Mouse (Mus musculus): ENCODE results near the gene Uqcr10. TPM values are rescaled to one million over a fixed set of nuclear protein-coding genes. Genes with fewer than 3 reads are reported as not detected.
A peak's percentile ranks its signal among the peaks of the same experiment; 100 is the strongest.
"Not testable (repeated sequence)": the region's sequence is repeated elsewhere in the genome, so short reads cannot be mapped to it uniquely, and the experiment has no call there.

Uqcr10 gene
- total RNA-seq, 2 experiments from 2014 or later: 480 to 497 TPM

DNA sequence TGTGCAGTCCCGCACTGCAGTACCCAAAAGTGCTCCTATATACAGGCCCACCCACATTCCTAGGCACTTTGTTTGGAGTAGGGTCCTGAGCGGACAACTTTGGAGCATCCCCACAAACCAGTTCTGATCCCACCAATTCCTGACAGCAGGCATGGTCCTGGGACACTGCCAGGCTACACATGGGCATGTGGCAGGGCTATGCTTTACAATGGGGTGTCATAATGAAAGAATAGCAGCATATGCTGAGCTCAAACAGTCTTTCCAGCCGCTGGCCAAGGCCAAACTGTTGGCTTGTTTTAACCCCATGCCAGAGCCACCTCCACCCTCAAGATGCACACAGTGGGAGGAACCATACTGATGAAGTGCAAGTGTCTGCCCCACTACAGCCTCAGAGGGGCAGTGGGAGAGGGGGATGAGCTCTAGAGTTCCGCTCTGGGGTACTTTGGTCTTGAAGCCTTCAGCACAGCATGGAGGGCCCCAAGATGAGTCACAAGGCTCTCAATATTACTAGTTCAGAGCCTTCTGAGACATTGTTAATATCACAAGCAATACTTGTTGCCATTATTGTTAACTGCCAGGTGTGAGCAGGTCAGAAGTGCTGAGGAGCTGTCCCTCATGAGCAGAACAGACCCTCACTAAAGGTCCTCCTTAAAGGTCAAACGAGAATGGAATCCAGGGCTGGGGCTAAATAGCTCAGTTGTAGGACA lies 12.5 kb upstream of the Uqcr10 start:
- DNase-seq (ENCODE audit: low spot score in 2 of 2): no peak

DNA sequence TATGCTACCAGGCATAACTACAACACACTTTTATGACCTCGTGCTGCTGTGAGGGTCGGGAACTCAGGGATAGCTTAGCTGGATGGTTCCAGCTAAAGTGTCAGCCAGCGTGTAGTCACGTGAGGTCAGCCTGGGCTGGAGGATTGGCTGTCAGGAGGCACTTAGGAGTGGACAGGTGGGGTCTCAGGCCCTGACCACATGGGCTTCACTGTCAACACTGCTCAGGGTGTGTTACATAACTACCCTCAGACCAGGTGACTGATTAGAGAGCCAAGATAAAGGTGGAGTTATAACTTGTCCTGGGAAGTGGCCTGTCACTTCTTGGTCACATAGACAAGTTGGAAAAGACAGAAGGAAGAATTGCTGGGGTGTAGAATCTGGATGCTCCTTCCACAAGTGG lies 11.5 kb upstream of the Uqcr10 start:
- no peak for DNase-seq (ENCODE audit: low spot score in 2 of 2)

DNA sequence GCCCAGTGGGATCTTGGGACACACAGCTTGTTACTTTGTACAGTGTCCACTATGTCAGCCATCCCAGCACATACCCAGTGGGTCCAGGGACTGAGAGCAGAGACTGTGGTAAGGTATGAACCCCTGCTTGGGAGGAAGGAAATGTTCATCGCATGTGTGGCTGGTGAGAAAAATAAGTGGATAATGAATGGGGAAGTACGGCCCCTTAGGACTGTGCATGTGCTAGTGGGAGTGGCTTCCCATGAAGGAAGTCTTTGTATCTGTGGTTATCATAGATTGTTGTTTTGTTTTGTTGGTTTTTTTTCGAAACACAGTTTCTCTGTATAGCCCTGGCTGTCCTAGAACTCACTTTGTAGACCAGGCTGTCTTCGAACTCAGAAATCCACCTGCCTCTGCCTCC lies 10.6 kb upstream of the Uqcr10 start:
- DNase-seq (ENCODE audit: low spot score in 2 of 2): no peak

DNA sequence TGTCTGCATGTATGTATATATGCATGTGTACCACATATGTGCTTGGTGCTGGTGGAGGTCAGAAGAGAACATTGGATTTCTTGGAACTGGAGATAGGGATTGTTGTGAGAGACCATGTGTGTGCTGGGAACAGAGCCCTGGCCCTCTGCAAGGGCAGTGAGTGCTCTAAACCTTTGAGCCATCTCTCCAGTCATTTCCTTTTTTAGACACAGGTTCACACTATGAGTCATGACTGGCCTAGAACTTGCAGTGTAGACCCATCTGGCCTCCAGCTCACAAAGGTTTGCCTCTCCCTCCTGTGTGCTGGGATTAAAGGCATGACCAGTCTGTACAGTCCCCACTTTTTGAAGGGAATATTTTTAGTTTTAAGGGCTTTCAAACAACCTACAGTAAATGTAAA lies 8.7 kb upstream of the Uqcr10 start:
- DNase-seq (ENCODE audit: low spot score in 2 of 2): no peak

DNA sequence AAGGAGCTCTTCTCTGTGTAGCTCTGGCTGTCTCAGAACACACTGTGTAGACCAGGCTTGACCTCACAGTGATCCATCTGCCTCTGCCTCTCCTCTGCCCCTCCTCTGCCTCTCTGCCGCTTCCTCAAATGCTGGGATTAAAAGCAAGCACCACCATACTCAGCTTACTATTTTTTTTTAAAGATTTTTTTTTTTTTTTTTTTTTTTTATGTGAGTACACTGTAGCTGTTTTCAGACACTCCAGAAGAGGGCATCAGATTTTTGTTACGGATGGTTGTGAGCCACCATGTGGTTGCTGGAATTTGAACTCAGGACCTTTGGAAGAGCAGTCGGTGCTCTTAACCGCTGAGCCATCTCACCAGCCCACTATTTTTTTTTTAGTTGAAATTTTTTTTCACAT lies 6.0 kb upstream of the Uqcr10 start:
- not testable (repeated sequence) for DNase-seq (ENCODE audit: low spot score in 2 of 2)

DNA sequence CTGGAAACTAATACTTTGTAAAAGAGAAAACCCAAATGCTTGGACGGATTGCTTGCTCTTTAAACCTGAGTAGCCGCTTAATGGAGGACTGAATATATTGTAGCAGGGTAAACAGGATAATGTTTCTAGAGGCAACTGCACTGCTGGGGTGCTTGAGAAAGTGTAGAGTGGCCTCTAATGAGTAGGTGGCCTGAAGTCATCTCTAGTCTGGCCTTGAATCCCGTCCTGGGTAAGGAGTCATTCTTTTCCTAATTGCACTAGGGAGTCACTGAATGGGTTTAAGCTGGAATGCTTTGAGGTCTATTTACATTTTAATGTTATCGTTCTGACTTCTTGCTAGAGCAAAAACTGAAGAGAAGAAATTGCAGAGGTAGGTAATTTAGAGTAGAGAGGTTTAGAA lies 1.0 kb upstream of the Uqcr10 start:
- DNase-seq (ENCODE audit: low spot score in 2 of 2): no peak

DNA sequence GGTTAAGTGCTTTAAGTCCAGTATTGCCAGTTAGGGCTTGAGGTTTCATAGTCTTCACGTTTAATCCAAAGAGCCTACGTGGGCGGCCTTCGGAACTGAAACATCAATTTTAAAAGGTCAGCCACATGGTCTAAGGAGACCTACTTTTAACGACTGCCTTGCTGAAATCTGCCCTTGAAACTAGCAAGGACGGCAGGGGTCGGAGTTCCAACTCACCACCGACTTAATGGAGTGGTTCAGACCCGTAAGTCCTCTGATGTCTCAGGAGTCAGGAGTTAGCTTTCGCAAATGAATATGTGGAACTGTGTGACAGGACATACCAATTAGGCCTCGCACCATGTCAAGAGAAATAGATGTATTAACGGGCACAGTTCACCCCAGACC lies 462 bp downstream of the Uqcr10 start:
- DNase-seq (ENCODE audit: low spot score in 2 of 2): no peak

DNA sequence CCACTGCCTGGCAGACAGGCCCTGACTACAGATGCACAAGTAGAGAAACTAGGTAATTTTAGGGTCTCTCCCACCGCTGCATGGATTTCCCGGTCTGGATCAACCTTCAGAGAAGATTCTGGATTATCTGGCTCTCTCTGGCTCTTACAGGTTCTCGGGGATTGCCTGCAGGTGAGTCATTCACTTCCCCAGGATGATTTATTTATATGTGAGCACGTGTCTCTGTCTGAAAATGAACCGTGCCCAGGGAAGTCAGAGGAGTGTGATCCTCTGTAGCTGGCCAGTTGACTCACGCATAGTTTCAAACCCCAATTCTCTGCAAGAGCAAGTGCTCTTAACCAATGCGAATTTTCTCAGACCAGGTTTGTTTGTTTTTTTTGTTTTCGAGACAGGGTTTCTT lies 3.4 kb downstream of the Uqcr10 start:
- no peak for DNase-seq (ENCODE audit: low spot score in 2 of 2)

DNA sequence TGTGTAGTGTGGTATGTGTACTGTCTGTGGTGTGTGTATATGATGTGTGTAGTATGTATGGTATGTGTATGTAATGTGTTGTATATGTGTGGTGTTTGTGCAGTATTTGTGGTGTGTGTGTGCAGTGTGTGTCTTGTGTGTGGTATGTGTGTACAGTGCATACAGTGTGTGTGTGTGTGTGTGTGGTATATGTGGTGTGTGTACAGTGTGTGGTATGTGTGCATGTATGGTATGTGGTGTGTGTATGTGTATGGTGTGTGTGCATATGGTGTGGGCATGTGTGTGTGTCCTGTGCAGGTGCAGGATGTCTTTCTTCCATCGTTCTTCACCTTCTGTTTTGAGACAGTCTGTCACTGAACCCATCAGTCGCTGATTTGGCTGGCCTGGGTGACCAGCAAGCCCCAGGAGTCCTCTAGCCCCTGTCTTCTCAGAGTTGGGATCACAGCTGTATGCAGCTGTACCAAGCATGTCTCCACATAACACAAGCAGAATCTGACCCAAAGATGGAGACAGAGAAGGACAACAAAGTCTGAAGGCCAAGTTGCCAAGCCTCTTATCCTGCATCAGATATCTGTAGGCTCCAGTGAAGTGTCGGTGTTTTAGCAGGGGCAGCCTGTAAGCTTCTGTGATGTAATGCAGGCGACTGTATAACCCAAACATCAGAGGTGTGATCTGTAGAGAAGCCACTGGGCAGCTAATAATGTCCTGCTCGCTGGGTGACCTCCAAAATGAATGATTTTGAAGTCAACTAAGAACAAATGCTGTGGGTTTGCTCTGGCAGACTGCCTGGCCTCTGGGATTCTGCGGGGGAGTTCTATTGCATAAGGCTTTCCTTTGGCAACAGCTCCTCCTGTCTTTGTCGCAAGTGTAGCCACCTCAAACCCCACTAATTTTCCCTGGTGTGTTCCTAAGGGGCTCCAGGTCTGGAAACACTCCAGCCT lies 6.8 kb downstream of the Uqcr10 start:
- DNase-seq (ENCODE audit: low spot score in 2 of 2): peak; percentile 68 to 71

DNA sequence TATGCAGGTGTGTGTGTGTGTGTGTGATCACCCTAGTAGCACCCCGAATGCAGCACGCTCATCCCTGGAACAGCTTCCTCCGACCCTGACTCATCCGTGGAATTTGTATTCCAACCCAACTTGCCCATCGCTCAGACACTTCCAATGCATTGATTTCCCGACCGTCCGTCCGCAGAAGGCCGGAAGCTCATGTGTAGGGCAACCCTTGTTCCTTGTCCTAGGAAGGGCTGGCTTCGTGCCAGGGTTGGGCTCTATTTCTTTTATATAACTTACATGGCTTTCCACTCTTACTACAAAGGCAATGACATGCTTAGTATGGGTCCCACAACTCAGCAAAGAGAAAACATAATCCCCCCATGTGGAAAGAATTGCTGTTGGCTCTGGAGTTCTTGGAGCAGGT lies 12.0 kb downstream of the Uqcr10 start:
- DNase-seq (ENCODE audit: low spot score in 2 of 2): no peak

DNA sequence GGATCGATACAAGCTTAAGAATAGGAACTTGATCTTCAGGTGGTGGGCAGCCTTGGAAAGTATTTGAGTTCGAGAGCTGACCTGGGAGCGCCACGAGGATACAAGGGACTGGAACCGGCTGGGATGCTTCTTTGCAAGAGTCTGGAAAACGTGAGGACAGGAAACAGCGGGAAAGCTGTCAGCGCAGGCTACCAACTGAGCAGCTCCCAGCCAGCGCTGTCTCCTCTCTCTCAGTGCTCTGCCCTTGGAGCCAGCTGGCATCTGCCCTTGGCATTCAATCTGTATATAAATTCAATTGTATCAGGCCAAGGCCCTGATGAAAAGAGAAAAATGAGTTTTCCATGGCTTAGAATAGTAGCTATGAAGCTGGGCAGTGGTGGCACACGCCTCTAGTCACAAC lies 12.9 kb downstream of the Uqcr10 start:
- DNase-seq (ENCODE audit: low spot score in 2 of 2): peak; percentile 65 to 77

DNA sequence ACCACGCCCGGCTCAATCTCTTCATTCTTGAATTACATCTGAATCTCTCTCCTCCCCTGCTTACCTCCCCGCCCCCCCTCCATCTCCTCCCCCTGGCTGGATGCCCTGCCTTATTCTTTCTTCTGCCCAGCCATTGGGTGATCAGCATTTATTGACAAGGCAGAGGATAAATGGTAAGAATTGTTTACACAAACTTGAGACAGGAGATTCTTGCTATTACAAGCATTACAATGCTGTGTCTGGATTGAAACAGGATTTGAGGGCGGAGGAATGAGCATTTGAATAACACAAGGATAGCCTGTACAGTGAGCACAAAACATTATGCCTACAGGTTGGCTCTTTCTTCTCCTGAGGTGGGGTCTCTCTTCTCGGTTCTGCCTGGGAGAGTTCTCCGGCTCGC lies 13.8 kb downstream of the Uqcr10 start:
- no peak for DNase-seq (ENCODE audit: low spot score in 2 of 2)

DNA sequence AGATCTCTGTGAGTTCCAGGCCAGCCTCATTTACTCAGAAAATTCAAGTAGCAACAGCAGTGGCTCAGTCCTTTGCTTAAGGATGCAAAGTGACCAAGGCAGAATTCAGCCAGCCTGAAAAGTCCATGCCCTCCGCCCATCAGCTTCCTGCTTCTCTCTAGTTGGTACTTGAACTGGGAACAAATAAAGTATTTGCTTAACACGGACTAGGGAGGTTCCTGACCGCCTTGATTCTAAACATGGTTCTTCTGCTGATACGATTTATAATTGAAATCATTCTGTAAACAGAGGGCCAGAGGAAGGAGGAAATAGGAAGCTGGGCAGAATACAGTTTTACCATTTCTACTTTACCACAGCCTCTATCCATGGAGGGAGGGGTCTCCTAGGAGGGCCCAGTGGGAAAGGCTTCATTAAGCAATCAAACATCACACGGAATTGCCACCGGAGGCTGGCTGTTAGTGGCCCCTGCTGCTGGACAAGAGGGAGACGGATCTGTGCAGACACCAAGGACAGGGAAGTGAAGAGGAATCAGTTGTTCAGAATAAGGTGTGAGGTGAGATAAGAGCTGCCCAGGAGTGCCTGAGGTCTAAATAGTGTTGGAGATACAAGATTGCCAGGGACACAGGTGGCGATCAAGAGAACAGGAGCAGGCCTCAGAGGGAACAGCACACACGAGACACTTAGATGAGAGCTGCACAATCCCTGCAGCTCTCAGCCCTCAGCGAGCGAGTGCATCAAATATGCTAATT lies 15.3 kb downstream of the Uqcr10 start:
- DNase-seq (ENCODE audit: low spot score in 2 of 2): no peak

DNA sequence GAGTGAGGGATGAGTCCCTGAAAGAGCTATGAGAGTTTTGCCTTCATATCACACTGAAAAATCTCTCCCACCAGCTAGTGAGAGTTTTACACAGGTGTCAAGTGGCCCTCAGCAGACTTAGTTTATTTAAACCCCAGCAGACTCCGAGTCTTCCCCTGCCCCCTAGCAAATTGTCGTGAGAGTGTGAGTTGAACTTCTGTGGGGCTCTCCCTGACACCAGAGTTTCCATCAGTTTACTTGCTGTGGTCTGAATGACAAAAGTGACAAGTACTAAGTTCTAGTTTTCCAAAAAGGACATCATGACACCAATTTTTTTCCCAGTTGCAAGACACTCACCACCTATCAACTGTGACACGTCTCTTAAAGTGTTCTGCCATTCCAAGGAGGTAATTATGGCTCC lies 16.3 kb downstream of the Uqcr10 start:
- no peak for DNase-seq (ENCODE audit: low spot score in 2 of 2)

DNA sequence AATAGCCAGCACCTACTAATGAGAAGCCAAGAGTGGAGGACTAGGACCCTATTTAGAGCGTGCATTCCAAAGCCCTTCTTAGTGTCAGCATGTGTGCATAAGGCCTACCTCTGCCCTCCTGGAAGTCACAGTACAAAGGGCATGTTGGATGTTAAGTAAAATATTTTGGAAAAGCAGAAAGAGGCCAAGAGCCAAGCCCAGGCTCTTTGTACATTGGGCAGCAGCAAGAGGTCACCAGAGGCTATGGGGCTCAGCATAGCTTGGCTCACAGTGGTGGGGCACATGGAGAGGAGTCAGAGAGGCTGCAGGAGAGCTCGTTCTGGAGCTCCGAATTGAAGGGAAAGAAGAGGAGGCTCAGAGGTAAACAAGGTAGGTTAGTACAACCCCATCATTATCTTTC lies 17.1 kb downstream of the Uqcr10 start:
- no peak for DNase-seq (ENCODE audit: low spot score in 2 of 2)

DNA sequence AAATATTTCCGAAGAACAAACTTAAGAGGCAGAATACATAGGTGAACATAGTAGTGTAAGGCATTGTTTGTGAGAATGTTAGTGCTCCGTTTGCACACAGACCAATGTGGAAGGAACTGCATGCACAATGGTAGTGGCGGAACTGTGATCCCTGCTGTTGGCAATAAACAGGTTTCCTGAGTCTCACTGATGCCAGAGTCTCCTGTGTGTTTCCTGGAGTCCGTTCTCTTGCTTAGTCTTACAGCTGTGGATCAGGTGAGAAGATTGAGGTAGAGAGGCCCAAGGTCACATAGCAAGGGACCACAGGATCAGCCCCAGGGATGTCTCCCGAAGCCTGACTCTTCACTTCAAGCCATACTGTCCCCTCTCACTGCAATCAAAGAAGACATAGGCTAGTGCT lies 18.6 kb downstream of the Uqcr10 start:
- no peak for DNase-seq (ENCODE audit: low spot score in 2 of 2)

DNA sequence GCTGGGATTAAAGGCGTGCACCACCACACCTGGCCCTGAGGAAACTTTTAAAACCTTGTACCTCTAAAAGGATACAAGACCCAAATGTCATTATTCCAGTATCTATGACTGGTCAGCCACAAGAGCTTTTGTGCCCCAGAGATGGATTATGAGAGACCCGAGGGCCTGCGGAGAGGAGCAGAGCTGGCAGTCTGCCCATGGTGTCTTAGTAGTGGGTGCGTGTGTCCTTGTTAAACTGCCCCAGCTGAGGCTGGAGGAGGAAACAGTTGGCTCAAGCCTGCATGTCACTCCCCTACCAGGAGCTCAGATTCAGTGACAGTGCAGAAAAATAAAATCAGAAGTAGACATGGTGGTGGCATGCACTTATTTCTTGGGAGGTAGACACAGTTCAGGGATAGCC lies 19.1 kb downstream of the Uqcr10 start:
- no peak for DNase-seq (ENCODE audit: low spot score in 2 of 2)

DNA sequence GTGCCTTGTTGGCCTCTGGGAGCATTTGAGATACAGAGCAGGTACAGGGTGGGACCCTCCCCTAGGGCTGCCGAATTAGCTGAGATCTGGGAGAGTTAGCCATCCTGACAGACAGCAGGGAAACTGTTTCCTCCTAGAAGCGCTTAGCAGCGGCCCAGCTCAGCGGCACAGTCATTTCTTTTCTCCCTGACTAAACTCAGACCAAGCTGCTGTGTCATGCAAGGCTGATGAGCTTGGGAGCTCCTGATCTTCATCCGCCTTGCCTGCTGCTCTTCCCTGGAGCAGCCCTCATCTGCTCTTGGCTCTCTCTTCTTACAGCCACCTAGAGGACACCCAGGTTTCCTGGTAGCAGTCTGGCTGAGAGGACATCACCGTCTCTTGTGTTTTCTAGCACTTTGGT lies 20.0 kb downstream of the Uqcr10 start:
- no peak for DNase-seq (ENCODE audit: low spot score in 2 of 2)

DNA sequence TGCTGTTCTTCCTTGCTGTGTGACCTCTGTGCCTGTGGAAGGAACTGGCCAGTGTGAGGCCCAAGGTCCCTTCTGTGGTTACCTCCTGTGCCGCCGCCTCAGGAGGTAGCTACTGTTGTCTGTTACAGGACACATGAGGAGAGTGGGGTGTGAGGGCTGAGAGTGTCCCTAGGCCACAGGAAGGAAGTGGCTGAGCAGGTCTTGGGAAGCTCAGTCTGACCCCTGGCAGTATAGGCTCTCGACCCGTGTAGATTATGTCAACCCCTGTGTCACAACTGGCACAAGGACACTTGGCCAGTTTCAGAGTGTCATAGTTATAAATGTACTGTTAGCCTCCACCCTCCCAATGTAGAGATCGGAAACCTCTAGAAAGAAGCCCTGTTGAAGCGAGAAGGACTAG lies 20.6 kb downstream of the Uqcr10 start:
- DNase-seq (ENCODE audit: low spot score in 2 of 2): no peak

DNA sequence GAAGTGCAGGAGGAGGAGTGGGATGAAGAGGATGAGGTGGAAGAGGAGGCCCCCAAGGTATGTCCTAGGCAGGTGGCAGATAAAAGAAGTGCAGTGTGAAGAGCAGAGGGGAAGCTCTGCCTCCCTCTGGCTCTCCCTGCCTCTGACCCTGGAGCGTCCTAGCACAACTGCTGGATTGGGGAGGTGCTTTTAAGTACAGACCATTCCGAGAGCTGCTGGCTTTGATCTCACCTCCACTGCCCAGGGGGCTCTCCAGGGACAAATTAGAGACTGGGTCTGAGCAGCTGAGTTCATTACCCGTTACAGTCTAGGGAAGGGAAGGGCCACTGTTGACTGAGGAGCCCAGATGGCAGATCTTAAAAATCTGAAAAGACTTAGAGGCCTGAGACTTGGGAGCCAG lies 24.0 kb downstream of the Uqcr10 start:
- DNase-seq (ENCODE audit: low spot score in 2 of 2): no peak

DNA sequence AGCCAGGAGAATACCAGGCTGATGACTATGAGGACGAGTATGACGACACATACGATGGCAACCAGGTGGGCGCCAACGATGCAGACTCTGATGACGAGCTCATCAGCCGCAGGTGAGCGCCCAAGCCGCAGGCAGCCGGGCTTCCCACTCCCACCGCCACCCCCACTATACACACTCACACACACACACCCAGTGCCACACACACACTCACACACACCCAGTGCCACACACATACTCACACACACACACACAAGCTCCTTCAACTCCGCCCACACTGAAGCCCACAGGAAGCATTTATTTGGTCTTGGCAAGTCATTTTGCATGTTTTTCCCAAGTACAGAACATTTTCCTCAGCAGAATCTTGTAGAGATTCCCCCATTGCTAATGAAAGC lies 24.7 kb downstream of the Uqcr10 start:
- no peak for DNase-seq (ENCODE audit: low spot score in 2 of 2)

Data from layer of hippocampus, postnatal 14 days (tissue).